Mouse (Mus musculus) c-Kit-positive CD71-negative TER-119-negative erythroid progenitor cells, embryonic 14.5 days (primary cell): ENCODE data around the gene Slc12a9.
"Not testable (repeated sequence)": the region's sequence is repeated elsewhere in the genome, so short reads cannot be mapped to it uniquely, and the experiment has no call there.

Source experiments
- DNase-seq: peaks from one replicate; pipeline ENCODE4 v3.0.0-alpha.2; 2013; ENCODE audit warnings: low read depth

Slc12a9 gene

DNA sequence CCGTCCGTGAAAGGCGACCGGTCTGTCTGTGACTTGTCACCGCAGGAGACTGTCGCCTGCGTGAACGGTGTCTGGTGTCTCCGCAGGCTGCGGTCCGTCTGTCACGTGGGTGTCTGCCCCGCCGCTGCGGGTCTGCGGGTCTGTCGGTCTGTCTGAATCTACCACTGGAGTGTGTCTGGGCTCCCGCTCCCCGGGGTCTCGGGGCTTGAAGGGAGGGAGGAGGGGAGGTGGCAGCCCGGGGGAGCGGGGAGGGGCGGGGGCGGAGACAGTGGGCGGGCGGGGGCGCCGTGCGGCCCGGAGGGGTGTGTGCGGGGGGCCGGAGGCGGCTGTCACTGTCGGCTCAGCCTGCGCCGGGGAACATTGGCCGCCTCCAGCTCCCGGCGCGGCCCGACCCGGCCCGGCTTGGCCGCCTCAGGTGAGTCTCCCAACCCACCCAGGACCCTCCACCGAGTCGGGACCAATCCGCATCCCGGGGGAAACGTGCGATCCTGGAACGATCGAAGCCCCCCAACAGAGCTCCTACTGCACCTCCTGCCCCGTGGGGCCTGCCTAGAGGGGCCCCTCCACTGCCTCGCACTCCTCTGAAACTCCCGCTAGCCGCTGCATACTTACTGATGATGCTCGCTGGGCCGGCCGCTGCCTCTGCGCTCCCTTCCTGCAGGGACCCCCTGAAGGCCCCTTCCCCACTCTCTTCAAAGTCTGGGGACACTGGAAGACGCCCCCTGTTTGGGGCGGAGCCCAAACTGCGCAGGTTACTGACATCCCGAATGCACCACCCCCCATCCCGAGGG, 45.2 kb downstream of the Slc12a9 start:
- no peak for DNase-seq

DNA sequence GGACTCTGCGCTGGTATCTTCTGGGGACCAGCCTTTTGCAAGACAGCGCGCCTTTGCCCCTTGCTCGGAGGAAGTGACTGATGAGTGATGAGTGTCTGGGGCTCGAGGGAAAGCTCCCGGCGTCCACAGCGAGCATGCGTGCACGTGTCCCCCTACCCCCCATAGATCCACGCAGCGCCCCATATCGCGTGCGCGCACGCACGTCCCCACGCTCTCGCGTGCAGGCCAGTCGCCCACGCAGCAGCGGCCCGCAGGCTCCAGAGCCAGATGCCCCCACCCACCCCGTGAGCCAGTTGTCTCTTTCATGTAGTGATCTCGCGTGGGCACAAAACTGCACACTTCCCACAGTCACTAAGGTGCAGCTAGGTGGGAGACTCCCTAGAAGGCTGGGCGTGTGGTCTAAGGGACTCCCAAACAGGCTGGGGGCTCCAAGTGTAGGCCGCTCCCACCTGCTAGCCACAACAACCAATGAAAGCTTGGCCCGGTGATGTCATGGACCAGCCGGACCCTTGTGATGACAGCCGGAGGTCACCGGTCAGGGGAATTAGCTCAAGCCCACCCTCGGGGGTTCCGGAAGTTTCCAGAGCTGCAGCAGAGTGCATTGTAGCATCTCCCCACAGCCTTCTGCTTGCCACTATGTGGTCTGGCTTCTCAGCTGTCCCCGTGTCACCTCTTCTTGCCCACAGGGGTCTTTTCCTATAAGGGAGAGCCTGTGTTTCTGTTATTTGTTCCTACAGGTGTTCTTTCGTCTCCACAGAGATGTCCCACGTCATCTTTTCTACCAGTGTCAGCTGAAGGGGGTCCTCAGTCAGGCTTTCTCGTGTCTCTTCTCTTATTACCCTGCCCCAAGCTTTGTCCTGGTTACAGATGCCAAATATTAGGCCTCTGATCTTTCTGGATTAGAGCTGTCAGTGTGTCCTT, 46.1 kb downstream of the Slc12a9 start, which contains the start of gene Ache:
Ache (plus strand) TSS at position 488 of the 921 bp plus-strand sequence.
- DNase-seq, result no peak

DNA sequence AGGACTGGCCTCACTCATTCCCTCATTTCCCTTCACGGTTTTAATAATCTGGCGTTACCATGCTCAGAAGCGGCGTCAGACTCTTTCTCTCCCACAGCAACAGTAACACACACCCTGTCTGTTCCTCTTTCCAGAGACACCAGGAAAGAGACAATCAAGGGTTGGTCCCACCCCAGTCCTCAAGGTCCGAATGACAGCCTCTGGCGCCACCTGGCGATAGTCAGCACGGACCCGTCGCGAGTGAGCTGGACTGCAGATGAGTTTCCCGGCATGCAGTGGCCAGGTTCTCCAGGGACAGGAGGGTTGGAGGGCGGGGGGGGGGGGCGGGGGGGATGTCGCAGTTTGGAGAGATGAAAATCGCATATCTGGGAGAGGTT, 46.8 kb downstream of the Slc12a9 start:
- DNase-seq, result peak; percentile 84

DNA sequence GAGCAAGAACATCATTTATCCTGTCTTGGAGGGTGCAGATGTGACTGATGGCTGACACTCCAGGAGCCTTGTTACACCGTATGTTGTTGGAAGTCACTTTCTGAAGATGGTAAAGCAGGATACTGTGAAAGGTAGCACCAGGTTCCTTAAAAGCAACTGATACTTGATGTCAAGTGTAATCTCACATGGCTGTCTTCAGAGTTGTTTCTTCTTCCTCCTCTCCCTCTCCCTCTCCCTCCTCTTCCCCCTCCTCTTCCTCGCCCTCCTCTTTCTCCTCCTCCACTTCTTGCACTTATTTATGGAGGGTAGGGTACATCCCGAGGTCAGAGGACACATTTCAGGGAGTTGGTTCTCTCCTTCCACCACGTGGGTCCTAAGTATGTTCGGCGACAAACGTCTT, 47.4 kb downstream of the Slc12a9 start:
- no peak for DNase-seq

DNA sequence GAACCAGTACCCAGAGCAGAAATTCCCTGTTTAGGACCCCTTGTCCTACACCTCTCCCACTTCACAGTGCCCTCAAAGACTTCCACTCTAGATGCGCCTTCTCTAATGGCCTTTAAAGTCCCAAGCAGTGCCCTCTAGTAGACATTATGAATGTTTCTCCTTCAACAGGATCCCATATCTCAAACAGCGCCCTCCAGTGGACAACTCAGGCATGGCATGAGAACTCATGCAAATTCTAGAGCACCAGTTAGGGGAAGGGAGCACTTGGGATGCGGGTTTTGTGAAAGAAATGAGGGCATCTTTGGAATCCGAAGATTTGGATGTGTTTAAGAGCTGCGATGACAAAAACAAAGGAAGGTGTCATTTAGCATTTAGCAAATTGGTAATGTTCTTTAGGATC, 48.4 kb downstream of the Slc12a9 start:
- DNase-seq, result peak; percentile 73

DNA sequence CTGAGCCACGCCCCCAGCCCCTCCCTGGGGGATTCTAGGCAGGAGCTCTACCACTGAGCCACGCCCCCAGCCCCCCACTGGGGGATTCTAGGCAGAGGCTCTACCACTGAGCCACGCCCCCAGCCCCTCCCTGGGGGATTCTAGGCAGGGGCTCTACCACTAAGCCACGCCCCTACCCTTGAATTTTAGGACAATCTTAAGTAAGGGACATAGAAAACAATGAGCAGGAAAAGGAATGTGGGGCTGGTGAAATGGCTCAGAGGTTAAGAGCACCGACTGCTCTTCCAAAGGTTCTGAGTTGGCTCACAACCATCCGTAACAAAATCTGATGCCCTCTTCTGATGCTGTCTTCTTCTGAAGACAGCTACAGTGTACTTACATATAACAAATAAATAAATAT, 49.0 kb downstream of the Slc12a9 start:
- not testable (repeated sequence) for DNase-seq

DNA sequence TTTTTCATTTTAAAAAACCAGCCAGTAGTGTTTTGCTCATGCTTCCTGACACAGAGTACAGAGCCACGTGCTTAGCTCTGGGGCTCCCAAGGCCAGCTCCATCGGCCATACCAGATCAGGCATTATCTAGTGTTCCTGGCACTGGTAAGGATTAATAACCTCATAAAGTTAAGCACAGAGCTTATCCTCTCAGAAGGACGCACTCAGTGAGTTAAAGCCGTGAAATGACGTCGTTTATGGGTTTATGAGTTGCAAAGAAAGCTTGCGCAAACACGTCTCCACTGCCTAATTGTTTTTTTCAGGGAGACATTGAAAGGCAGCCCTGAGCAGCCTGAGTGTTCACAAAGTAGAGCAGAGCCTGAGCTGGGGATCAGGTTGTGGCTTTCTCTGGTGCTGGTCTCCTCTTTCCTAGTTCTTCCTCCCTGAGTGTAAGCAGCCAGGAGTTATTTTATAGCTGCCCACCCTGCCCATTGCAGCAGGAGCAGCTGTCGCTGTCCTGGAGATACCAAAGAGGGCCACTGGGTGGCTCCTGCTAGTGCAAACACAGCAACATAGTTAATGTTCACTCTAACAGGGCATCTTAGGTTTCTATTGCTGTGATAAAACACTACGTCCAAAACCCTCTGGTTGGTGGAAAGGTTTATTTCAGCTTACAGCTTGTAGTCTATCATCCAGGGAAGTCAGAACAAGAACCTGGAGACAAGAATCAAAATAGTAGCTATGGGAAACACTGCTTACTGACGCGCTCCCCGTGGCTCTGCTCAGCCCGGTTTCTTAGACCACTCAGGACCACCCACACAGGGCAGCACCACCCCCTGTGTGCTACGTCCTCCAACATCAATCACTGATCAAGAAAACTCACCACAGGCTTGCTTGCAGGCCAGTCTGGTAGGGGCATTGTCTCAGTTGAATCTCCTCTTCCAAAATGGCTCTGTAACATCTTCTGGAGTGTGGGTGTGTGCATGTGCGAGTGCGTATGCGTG, 55.7 kb downstream of the Slc12a9 start:
- DNase-seq, result no peak

DNA sequence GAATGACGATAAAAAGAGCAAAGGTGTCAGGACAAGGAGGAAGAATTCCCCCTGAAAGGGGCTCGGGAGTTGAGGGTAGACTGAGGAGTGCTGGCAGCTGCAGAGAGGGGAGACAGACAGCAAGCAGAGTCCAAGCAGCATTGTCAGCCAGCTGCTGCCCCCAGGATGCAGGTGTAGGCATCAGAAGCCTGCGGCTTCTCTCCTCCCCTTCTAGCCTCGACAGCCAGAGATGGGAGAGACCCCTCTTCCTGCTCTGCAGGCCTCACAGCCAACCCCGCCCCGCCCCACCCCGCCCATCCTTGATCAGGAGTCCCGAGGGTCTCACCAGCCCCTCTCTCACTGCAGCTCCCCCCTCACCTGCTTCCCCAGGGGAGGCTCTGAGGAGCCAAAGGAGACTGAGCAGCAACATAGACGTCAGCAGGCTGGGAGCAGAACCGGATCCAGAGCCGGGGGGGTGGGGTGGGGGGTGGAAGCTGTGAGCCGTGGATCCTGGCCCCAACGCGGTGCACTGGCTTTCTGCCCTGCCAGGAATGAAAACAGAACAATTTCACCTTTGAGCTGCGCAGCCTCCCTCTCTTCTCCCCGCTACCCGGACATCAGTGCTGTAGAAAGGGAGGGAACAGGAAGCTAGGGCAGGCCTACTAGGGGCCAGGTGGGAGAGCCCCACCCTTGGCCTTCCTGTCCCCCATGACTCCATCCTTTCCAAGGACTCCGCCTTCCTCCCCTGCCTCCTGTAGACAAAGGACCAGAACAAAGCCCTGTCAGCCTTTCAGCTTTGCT, 65.1 kb downstream of the Slc12a9 start:
- no peak for DNase-seq

DNA sequence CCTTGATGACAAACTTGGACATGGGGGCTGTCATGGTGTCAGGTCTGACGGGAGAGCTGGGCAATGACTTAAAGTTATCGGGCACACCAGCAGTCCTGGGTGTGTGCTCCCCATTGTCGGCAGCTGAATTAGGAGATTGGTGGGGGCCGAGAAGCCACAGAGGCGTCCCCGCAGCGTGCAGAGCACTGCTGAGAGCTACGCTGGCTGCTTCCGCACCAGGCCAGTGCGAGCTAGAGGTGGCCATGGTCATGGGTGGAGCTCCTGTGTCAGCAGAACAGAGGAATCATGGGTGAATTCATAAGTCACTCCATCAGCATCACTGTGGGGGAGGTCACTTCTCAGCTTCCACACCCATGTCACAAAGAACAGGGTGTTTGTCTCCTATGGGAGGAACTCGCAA, 68.6 kb downstream of the Slc12a9 start:
- no peak for DNase-seq
